Mouse (Mus musculus) midbrain, embryonic 13.5 days (tissue): ENCODE results near the gene Mast1. TPM values are rescaled to one million over a fixed set of nuclear protein-coding genes. Genes with fewer than 3 reads are reported as not detected.

Source experiments
- ATAC-seq: fragments of 200-750 bp; cut with Nextera tagmentation; 2 replicates; pipeline ENCODE4 v1.8.0; 2017; ENCODE audit warnings: mild to moderate bottlenecking, moderate TSS enrichment, moderate library complexity
- H3K27ac ChIP-seq: fragments of 300-500 bp; sonication (generic); 2 replicates; pipeline ENCODE4 v1.5.1; 2015; ENCODE audit warnings: inconsistent platforms, mild to moderate bottlenecking, moderate library complexity
- H3K27me3 ChIP-seq: fragments of 300-500 bp; sonication (generic); 2 replicates; pipeline ENCODE4 v1.6.1; 2015; ENCODE audit warnings: mild to moderate bottlenecking, inconsistent platforms
- H3K36me3 ChIP-seq: fragments of 300-500 bp; sonication (generic); 2 replicates; pipeline ENCODE4 v1.6.1; 2015; ENCODE audit warnings: mild to moderate bottlenecking, inconsistent platforms
- H3K4me1 ChIP-seq: fragments of 300-500 bp; sonication (generic); replicated peaks from 2 replicates; pipeline ENCODE4 v1.6.1; 2015; ENCODE audit warnings: inconsistent platforms
- H3K4me2 ChIP-seq: fragments of 300-500 bp; sonication (generic); replicated peaks from 2 replicates; pipeline ENCODE4 v1.6.1; 2015; ENCODE audit warnings: moderate library complexity, mild to moderate bottlenecking, inconsistent platforms
- H3K4me3 ChIP-seq: fragments of 300-500 bp; sonication (generic); replicated peaks from 2 replicates; pipeline ENCODE4 v1.5.1; 2015; ENCODE audit warnings: mild to moderate bottlenecking, inconsistent platforms
- H3K9ac ChIP-seq: fragments of 300-500 bp; sonication (generic); replicated peaks from 2 replicates; pipeline ENCODE4 v1.6.1; 2015; ENCODE audit warnings: mild to moderate bottlenecking, inconsistent platforms
- H3K9me3 ChIP-seq: fragments of 300-500 bp; sonication (generic); 2 replicates; pipeline ENCODE4 v1.6.1; 2016; ENCODE audit warnings: mild to moderate bottlenecking, inconsistent platforms
- WGBS: fragments of 180-500 bp; shearing (Covaris S2); methylation state at CpG from one replicate; pipeline ENCODE4 v1.1.7; 2015; 5-methylcytosine and 5-hydroxymethylcytosine counted together
- microRNA-seq: library from miRNA; unstranded; fragments of <30 nt; microRNA quantifications from one replicate; pipeline ENCODE4, GENCODE M21; 2016
- polyA plus RNA-seq: library from polyadenylated mRNA; unstranded; fragments of >200 nt; fragmentation: Nextera tagmentation; extraction: Ambion mirVana; gene quantifications from 2 replicates; pipeline ENCODE4 v1.2.1, GENCODE M21; 2015

Gene Mast1
- polyA plus RNA-seq, 1 experiment from 2014 or later: 56.1 TPM

DNA sequence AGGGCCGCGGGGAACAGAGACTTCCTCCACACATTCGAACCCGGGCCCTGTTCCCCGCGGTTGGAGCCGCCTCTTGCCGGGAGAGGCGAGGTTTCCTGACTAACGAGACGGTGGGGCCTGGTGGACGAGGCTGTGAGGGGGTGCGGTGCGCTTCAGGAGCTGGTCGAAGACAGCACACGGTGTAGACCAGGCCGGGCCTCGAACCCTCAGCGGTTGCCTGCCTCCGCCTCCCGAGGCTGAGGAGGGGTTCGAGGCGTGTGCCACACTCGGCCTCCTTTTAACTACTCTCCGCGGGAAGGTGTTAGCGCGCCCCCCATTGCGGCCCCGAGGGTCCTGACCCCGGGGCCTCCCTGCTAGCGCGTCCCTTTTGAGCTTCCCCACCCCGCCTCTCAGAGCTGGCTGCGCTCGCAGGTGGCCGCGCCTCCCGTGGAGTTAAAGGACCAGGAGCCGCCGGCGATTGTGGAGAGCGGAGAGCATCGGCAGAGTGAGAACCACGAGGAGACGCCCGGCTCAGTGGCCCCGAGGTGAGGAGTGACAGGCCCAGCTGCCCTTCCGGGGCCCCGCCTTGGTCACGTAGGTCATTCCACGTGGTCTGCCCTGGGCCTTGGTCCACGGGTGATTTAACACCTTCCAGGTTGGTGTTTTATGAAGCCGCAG lies 64.7 kb downstream of the Mast1 start:
- H3K4me3 ChIP-seq: peak overlapping the region; percentile 42
- H3K36me3 ChIP-seq: peaks cover 29% of the 10 kb centered on the region
- H3K27me3 ChIP-seq: peaks cover 14% of the 10 kb centered on the region
- peak overlapping the region; percentile 69 for H3K4me2 ChIP-seq
- WGBS: 3% methylated on average over 53 of the region's 54 CpGs
- peak overlapping the region; percentile 61 for H3K9ac ChIP-seq
- peak; percentile 68 for ATAC-seq
- H3K9me3 ChIP-seq: no peaks in the 10 kb centered on the region
- H3K4me1 ChIP-seq: peaks cover 11% of the 10 kb centered on the region
- H3K27ac ChIP-seq: no peak overlapping the region

DNA sequence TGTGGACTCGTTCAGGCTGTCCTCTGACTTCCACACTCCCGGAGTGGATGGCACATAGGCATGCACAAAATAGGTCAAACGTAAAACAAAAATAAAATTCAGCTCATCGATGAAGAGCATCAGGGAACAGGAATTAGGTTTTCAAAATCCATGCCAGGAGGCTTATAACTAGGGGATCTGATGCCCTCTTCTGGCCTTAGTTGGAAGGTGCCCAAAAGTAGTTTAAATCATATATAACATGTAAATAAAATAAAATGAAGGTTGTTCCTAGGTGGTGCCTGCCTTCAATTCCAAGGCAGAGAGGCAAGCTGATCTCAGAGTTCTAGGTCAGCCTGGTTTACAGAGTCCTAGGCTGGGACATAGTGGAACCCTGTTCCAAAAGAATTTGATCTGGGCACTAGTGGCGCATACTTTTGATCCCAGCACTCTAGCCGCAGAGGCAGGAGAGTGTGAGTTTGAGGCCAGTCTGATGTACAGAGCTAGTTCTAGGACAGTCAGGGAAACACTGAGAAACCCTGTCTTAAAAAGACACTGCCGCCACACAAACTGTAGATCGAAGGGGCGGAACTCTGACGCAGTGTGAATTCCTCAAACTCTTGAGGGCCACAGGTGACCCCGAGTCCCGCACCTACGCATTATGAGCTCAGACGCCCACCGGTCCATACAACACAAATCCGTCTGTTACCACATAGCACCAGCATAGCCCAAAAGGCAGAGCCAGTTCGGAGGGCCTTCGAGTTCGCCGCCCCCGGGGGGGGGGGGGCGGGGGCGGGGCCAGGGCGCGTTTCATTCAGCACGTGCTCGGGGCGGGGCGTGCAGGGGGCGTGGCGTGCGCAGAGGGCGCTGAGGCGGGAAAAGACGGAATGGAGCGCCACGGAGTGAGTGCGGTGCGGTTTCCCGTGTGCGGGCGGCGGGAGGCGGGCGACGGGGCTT lies 65.5 kb downstream of the Mast1 start, which contains the start of gene Syce2:
Syce2 (plus strand) TSS at position 736 of the 933 bp plus-strand sequence.
- Histone ChIP-seq H3K36me3 (peaks cover 37% of the 10 kb centered on the region), H3K4me3 (peak within 1 kb of the TSS; percentile 42), H3K4me2 (peak within 1 kb of the TSS; percentile 69), H3K27ac (no peak within 1 kb of the TSS), H3K27me3 (peaks cover 14% of the 10 kb centered on the region), H3K4me1 (peaks cover 11% of the 10 kb centered on the region), H3K9me3 (no peaks in the 10 kb centered on the region), H3K9ac (peak within 1 kb of the TSS; percentile 61)
- ATAC-seq: peak; percentile 55
- 17% methylated on average over 43 of the region's 46 CpGs for WGBS

Small RNA genes within 50 kb of the gene (microRNA-seq; reads per million reads assigned to microRNA genes)
- gene Gm24197 (not detected), gene Mir7069 (3.7 reads per million, percentile 14 among the genes with 10 or more reads in this experiment)

Other genes starting within 250 kb of the Mast1 start
- gene Nacc1, start 249.5 kb downstream of the Mast1 start, polyA plus RNA-seq: 16.8 and 17.3 TPM in 2 replicates
- gene Lyl1, start 235.9 kb downstream of the Mast1 start, polyA plus RNA-seq: 2.1 and 2.4 TPM in 2 replicates
- 1.3 and 1.9 TPM in 2 replicates for gene G430095P16Rik, start 214.4 kb downstream of the Mast1 start, polyA plus RNA-seq
- 22.4 and 28.4 TPM in 2 replicates for gene Nfix, start 137.0 kb downstream of the Mast1 start, polyA plus RNA-seq
- 8.8 and 8.9 TPM in 2 replicates for gene Dand5, start 114.5 kb downstream of the Mast1 start, polyA plus RNA-seq
- gene Gadd45gip1, start 105.8 kb downstream of the Mast1 start, polyA plus RNA-seq: 34.5 and 36.3 TPM in 2 replicates
- gene Rad23a, start 96.7 kb downstream of the Mast1 start, polyA plus RNA-seq: 84.8 and 88.8 TPM in 2 replicates
- gene Calr, start 90.4 kb downstream of the Mast1 start, polyA plus RNA-seq: 599 and 642 TPM in 2 replicates
- 113 and 122 TPM in 2 replicates for gene Farsa, start 80.4 kb downstream of the Mast1 start, polyA plus RNA-seq
- 23.6 and 24.8 TPM in 2 replicates for gene Syce2, start 65.2 kb downstream of the Mast1 start, polyA plus RNA-seq
- gene Gcdh, start 43.4 kb downstream of the Mast1 start, polyA plus RNA-seq: 31.7 and 34.3 TPM in 2 replicates
- gene Klf1, start 35.4 kb downstream of the Mast1 start, polyA plus RNA-seq: 0.55 and 0.97 TPM in 2 replicates
- gene Dnase2a, start 28.8 kb downstream of the Mast1 start, polyA plus RNA-seq: 6.0 and 6.2 TPM in 2 replicates
- gene Rtbdn, start 9.6 kb upstream of the Mast1 start, polyA plus RNA-seq: 1.9 and 2.7 TPM in 2 replicates
- not detected in 2 replicates for gene Gm49661, start 32.1 kb upstream of the Mast1 start, polyA plus RNA-seq
- gene Prdx2, start 32.2 kb upstream of the Mast1 start, polyA plus RNA-seq: 1,603 and 1,658 TPM in 2 replicates
- 66.5 and 68.6 TPM in 2 replicates for gene Rnaseh2a, start 32.4 kb upstream of the Mast1 start, polyA plus RNA-seq
- 3.5 and 6.1 TPM in 2 replicates for gene Junb, start 41.4 kb upstream of the Mast1 start, polyA plus RNA-seq
- gene Hook2, start 53.2 kb upstream of the Mast1 start, polyA plus RNA-seq: 23.5 and 23.8 TPM in 2 replicates
- gene Best2, start 77.2 kb upstream of the Mast1 start, polyA plus RNA-seq: not detected in 2 replicates
- gene Asna1, start 87.9 kb upstream of the Mast1 start, polyA plus RNA-seq: 151 and 154 TPM in 2 replicates
- gene Trir, start 89.5 kb upstream of the Mast1 start, polyA plus RNA-seq: 135 and 153 TPM in 2 replicates
- 51.7 and 56.8 TPM in 2 replicates for gene Tnpo2, start 99.6 kb upstream of the Mast1 start, polyA plus RNA-seq
- gene Fbxw9, start 122.7 kb upstream of the Mast1 start, polyA plus RNA-seq: 61.7 and 64.3 TPM in 2 replicates
- 0.83 TPM in 1 of 2 replicates, not detected in the other for gene Gm5741, start 130.6 kb upstream of the Mast1 start, polyA plus RNA-seq
- 90.0 and 93.2 TPM in 2 replicates for gene Dhps, start 134.4 kb upstream of the Mast1 start, polyA plus RNA-seq
- 134 and 137 TPM in 2 replicates for gene Wdr83os, start 143.4 kb upstream of the Mast1 start, polyA plus RNA-seq
- 64.1 and 68.8 TPM in 2 replicates for gene Wdr83, start 143.9 kb upstream of the Mast1 start, polyA plus RNA-seq
- gene Man2b1, start 145.9 kb upstream of the Mast1 start, polyA plus RNA-seq: 16.6 and 17.3 TPM in 2 replicates
- 2.6 and 2.9 TPM in 2 replicates for gene Zfp791, start 185.7 kb upstream of the Mast1 start, polyA plus RNA-seq
- gene Cks1brt, start 214.6 kb upstream of the Mast1 start, polyA plus RNA-seq: not detected in 2 replicates